Mouse (Mus musculus) spleen, postnatal 14 days (tissue): ENCODE results near the gene Anxa9.

ENCODE experiments used
- DNase-seq, 2 experiments: peaks; one replicate each; pipeline ENCODE4 v3.0.0; 2021 to 2022; ENCODE audit warnings: low spot score in 2 of 2

Anxa9 gene

DNA sequence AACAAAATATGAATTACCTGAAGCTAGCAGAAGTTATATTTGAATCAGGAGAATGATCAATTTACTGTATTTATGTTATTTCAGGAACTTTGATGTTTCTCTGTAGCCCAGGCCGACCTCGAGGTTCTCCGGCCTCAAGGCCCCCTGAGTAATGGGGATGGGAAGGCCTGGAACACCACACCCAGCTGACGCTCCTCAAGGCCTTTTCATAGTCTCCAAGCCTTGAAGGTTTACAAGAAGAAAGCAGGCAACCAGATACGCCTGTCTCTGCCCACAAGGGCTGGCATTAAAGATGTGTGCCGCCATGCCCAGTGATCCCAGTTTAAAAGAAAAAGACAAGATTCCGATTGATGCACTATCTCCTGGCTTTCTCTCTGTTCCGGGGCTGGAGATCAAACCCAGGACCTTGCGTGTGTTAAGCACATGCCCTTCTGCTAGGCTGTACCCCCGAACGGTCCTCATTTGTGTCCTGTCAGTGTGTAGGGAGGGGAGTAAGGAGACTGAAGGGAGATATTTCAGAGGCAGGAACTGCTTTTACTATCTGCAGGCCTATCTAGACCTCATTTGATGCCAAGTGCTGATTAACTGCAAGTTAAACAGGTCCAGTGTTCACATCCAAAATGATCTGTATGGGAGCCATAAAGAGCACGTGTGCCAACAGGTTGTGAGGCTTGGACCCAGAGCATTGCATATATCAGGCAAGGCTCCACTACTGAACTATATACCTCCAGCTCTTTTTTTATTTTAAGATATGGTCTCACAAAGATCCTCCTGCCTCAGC is 22.3 kb downstream of the Anxa9 start:
- no peak for DNase-seq

DNA sequence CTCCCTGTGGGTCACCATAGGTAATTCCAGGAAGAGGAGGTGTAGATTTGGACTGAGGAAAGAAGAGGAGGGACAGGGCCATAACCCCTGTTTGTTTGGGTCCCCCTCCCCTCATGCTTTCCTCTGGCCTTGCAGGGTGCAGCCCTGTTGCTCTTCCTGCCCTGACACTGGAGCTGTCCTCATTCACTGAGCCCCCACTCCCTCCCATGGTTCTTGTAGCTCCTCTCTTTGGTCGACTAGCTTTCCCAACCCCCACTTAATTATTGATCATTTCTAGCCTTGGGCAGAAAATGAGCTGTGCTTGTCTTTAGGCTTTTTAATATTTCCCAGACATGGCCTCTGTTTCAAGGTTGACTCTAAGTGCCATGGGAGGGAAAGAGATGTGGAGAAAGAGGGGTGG is 22.9 kb downstream of the Anxa9 start:
- no peak for DNase-seq

DNA sequence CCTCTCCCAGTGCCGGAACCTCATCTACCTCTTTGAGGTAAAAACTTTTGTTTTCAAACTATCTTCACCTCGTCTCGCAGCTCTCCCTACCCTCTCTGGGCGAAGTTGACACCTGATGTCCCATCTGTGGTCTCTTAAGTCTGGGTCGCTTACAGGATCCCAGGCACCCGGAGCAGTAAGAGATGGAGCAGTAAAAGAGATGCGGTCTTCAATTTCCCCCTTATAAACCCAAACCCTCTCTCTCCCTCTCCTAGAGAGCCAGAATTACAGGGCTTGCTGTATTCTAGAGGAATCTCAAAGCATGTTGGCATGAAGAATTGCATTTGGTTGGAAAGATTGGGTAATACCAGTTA is 23.4 kb downstream of the Anxa9 start:
- DNase-seq = no peak

DNA sequence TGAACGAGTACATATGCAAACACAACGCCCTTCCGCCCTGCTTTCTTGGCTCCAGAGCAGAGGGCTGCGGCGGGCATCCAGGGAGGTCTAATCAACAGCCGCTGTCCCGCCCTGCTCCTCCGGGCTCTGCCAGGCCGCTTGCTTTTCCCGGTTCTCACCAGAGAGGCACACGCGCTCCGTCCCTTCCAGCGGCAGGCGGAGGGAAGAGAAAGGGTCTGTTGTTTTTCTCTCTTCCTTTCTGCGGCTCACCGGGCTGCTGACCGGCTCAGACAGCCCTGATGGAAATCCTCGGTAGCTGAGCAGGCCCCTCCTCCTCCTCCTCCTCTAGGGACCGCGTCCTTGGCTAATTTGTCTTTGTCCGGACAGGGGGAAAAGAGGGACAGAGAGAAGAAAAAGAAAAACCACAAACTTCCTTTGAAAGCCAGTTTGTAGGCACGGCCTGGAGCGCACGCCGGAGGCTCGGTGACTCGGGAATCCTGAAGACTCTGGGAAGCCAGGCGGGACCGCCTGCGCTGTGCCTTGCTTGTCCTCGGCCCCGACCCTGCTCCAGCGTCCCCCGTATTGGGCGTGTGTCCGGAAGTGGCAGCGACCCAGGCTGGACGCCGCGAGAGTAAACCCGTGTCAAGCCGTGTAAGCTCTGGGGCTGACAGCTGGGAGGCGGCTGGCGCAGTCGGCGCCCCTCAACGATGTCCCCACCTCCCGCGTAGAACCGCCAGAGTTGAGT is 23.9 kb downstream of the Anxa9 start:
- DNase-seq = peak; percentile 67 to 73

DNA sequence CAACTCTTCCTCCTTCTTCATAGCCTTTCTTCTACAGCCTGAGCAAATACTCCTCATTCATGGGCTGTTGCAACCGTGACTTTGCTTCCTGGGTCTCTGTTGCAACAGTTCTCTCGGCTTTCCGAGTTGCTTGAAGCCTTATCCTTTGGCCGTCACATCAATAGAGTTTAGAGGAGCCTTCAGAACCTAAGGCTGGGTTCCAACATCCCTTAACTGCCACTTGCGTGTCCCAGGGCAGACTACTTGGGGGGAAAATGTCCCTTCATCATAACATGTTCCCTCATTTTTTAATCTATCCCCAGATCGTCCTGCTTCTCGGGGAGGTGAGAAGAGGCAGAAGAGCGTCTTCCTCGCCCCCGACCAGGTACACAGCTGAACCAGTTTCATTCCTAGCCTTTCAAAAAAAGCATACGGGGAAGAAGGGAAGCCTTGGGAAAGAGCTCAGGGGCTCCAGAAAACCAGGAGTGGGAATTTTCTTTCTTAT is 24.6 kb downstream of the Anxa9 start:
- peak; percentile 37 to 47 for DNase-seq

DNA sequence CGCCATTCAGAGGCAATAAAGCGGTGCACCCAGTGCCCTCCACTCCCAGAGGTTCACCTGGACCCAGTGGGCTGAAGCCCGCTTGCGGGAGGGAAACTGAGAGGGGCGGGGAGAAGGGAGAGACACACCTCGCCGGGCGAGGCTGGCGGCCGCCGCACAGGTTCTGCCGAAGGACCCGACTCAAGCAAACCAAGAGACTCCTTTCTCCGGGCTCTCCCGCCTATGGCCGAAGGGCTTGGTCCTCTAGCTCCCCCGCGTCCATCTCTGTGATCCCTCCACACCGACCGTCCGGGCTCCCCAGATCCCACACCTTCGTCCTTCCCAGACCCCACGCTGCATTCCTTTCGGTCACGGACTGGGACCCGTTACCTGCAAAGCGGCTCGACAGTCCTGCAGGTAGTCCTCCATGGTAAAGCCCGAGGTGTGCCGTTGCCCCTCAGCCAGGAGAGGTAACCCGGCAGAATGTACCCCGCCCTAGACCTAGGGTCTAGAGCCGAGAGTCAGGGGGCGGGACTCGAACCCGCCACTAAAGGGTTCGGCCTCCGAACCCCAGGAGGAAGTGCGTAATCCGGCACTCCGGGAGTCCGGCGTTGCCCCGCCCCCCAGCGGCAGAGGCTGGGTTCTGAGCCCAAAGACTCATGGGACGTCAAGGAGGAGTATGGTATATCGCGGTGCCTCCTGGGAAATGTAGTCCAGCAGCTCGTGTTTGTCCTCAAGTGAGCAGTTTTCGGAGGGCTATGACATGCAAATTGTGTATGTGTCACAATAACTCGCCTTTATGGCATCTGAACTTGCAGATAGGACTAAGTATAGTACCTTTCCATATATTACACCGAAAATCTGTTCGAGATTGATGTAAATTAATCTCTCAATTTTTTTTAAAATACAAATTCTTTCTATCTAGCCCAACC is 25.5 kb downstream of the Anxa9 start, which contains the start of the genes Mindy1 and Prune1:
TSS of gene Mindy1 (plus strand) at position 130 of the 911 bp plus-strand sequence.
TSS of gene Prune1 (minus strand) at position 861 of the 911 bp plus-strand sequence.
- peak; percentile 98 to 99 for DNase-seq

DNA sequence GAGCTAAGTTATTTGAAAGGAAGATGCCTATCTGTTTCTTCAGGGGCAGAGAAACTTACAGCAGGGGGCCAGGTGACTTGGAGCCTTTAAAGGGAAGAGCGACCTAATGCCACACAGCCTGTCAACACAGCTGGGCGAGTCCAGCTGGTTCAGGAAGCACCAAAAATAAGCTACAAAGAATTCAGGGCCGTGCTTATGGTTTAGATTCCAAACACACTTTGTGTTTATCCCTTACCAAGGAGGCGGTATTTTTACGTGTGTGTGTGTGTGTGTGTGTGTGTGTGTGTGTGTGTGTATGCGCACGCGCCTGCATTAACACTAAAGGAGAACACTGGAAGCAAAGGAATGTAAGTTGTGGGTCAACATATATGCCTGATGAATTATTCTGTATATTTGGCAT is 26.2 kb downstream of the Anxa9 start:
- no peak for DNase-seq

DNA sequence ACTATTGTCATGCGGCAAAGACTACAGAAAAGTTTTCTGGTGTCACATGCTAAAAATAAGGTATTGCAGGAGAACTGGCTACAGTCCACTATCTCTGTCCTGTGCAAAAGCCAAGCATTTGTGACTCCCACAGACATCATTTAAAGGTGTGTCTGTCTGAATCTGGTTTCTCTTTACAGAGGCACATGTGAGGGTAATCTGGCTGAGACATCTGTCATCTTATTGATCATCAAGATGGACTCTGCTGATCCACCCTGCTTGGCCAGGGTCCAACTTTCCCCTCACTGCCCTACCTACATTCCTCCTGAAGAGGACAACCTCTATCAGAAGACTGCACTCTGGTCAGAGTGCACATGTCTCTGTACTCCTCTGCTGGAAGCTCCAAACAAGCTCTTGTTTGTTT is 29.8 kb downstream of the Anxa9 start:
- DNase-seq = no peak

DNA sequence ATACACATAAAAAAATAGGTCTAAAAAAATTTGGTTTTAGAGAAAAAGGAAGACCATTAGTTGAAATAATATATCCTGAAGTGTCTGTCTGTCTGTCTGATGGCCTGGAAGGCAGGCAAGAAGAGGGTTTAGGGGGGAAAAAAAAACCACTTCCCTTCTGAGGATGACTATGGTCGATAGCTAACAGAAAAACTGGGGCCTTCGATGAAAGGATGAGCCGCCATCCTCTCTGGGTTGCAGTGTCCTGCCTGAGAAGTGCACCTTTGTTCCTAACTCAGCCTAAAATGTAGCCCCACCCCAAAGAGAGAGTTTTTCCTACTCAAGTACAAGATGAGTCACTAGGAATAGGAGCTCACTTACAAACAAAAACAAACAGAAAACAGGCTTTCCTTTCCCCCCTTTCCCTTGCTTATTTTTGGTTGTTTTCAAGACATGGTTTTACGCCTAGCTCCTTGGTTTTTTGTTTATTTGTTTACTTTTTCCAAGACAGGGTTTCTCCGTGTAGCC is 30.5 kb downstream of the Anxa9 start:
- DNase-seq = no peak

DNA sequence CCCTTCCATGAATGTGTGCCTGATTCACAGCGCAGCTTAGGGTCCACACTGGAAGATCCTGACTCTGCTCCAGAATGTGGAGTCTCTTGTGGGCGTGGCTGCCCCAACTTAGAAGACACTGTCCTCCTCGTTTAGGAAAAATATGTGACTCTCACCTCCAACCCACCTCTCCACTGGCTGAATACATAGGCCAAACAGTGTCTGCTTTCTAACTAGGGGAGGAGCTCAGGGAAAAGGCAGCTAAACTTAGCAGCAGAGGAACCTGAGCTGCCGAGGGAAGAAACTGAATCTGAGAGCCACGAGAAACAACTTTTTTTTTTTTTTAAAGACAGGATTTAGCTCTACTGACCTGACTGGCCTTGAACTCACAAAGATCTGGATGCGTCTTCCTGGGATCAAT is 31.8 kb downstream of the Anxa9 start:
- DNase-seq = no peak

DNA sequence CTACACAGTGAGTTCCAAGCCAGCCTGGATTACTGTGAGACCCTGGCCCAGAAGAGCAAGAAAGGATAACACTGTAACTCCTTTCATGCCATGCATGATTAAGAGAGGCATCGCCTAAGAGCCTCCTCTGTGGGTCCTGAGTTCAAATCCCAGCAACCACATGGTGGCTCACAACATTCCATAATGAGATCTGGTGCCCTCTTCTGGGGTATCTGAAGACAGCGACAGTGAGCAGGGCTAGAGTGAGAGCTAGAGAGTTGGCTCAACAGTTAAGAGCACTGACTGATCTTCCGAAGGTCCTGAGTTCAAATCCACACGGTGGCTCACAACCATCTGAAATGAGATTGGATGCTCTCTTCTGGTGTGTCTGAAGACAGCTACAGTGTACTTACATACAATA is 32.5 kb downstream of the Anxa9 start:
- DNase-seq = no peak

DNA sequence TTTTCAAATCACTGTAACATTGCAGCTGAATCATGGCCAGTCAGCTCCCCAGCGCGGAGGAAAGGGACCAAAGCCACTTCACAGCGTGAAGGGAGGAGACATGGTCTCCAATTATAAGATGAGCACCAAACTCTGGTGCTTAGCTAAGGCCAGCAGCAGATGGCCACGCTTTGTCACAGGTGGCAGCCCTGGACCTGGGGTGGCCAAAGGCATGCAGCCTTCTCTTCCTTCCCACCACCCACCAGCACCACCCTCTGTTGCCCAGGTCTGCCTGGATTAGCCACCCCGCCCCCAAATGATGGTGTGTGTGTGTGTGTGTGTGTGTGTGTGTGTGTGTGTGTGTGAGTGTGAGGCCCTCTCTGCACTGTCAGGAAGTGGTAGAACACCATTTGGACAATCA is 33.5 kb downstream of the Anxa9 start:
- DNase-seq = no peak

DNA sequence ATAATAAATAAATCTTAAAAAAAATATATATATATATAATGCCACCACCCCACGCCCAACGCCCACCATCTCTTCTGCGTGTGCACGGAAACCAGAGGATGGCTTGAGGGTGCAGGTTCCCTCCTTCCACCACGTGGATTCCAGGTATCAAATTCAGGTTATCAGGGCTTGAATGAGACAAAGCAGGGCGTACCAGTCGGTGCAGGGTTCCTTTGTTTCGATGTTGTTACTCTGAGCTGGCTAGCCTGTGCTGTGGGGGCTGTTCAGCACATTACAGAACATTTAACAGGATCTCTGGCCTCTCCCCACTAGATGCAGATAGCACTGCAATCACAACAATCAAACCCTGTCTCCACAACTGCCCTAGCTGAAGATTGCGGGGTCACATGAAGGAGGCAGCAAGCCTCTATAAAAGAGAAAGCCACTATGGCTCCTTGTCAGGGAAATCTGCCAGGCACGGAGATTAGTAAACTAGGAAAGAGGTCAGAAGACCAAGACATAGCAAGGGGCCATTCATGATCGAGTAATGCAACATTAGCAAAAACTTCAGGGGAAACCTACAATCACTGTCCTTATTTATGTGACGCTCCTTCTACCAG is 36.1 kb downstream of the Anxa9 start:
- no peak for DNase-seq

DNA sequence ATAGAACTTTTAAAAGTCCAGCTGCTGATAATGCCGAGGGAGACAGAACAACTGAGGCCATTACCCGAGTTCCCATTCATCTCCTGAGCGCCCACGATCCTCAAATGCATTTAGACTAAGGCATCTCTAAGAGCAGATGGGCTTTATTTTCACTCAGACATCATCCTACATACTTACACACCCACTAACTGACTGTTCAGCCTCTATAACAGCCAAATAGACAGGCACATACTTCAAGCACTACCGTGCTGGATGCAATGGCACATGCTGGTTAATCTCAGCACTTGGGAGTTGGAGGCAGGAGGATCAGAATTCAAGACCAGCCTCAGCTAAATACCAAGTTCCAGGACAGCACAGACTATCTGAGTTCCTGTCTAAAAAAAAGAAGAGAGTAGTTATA is 37.2 kb downstream of the Anxa9 start:
- no peak for DNase-seq

DNA sequence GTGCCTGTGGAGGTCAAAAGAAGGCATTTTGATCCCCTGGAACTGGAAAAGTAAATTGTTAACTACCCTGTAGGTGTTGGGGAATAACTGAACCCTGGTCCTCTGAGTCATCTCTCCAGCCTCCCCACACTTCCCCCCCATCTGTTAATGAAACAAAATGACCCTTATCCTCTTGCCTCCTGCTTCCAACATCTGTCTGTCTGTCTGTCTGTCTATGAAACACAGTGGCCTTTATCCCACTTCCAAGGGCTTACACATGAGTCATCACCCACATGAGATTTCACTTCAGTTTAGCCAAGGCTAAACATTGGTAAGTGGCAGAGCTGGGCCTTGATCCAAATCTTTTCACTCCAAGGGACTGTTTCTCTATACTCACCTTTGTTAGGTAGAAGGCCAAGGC is 39.1 kb downstream of the Anxa9 start:
- DNase-seq = no peak

DNA sequence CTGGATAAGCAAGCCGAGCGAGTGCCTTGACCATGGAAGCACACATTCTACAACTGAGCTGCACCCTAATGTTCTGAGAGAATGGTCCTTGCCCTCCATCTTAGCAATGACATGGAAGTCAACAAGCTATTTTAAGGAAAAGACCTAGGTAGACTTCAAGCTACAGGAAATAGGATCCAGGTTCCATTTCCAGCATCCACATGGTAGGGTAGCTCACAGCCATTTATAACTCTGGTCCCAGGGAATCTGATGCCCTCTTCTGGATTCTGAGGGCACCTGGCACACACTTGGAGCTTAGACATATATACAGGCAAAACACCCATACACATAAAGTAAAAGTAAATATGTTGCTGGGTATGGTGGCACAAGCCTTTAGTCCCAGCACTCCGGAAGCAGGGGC is 40.9 kb downstream of the Anxa9 start:
- DNase-seq = no peak

DNA sequence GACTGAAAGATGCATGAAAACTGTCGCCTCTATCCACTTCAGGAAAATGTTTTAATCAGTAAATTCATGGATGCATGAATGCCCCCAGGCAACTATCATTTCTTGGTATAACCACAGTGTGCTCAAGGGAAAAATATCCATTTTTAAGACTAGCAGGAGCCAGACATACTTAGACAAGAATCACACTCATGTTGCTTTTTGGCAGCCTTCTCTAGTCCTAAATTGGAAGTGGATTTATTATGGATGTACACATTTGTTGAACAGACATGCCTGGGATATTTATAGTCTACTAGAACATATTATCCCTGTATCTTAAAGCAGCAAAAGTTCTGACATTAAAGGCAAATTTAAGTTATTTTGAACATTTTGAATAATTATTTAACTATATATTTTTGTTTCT is 42.3 kb downstream of the Anxa9 start:
- DNase-seq = no peak

DNA sequence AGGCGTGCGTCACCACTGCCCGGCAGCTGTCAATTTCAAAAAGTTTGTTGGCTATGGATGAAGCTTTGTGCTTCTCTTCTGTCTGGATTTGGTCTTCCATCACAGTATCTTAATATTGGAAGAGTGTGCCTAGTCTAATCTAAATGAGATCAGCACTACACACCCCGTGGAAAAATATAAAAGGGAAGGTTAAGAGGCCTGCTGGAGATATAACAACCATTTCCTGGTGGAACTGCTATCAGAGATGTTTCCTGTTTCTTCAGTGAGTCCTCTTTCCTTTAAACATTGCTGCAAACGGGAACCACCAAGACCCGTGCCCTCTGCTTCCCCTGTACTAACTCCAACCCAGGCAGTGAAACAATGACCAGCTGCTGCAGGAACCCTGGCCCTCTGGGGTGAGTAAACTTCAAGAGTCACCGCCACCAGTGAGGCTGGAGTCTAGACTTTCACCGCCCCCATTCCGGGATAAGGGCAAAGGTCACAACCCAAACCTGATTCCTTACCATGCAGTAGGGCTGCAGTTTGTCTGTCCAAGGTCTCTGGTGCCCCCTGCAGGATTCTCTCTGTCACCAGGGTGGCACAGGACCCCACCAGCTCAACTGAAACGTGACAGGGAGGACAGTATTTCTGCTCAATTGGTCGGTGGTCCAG is 43.8 kb downstream of the Anxa9 start:
- DNase-seq = peak; percentile 54 to 77

DNA sequence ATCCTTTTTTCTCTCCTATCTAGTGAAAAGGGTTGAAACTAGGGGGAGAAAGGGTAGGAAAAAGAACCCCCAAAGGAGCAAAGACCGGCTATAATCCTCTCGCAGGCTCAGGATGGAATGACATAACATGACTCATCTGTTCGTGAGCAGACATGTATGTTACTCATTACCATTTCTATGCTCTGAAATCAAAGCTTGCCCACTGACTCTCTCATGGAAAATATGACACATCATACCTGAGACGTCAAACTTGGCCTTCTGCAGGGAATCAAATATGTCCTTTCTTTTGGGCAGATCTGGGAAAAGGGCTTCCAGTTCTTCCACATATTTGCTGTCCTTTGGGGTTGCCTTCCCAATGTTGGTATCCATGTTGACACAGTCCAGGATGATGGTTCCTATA is 45.0 kb downstream of the Anxa9 start:
- DNase-seq = no peak

DNA sequence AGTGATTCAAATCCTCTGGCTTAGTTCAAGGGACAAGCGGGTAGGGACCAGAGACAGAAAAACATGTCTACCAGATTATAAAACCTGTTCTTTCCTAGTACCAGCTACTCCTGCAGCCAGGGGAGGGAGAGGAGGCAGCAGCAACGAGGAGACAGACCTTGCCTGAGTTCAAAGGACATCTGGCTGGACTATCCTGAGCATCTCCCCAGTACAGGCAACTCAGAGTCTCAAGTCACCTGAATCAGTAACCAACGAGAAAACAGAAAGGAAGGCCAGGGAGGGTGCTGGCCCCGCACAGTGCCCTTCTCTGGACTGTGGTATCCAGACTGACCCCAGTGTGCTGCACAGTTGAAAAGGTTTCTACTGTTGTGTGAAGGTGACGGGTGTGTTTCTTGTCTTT is 50.0 kb downstream of the Anxa9 start:
- no peak for DNase-seq
